Mouse (Mus musculus) mouse trophoblast stem cell (cell line): Measurements from ENCODE around the gene Ddx42.

ENCODE experiments used
- in situ Hi-C, 2 experiments: fragments of 300-500 bp; cut with MseI, MboI; formaldehyde crosslinking; loops; 2 replicates in 1 of 2; 3 replicates in 1 of 2; pipeline ENCODE4 v1.15.1; 2025

The Ddx42 gene

GRCm38 (mm10) chr11:106268326-106269059 lies 51.8 kb downstream of the Ddx42 start:
- in situ Hi-C loops: no loop called here

DNA sequence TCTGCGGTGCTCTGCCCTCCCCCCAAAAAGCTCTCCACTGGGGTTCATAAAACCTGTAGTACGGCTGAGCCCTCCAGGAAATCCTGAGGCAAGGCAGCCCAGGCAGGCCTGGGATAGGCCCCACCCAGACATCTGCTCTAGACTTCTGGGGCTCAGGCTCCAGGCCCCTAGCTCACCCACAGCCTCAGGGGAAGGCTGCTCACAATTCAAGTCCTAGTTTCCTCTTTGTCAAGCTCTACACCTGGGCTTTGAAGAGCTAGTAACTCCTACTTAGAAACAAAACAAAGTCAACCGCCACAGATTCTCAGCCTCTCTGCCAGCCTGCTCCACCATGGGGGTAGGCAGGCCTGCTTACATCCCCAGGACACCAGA lies 52.3 kb downstream of the Ddx42 start:
- in situ Hi-C loops: no loop called here

DNA sequence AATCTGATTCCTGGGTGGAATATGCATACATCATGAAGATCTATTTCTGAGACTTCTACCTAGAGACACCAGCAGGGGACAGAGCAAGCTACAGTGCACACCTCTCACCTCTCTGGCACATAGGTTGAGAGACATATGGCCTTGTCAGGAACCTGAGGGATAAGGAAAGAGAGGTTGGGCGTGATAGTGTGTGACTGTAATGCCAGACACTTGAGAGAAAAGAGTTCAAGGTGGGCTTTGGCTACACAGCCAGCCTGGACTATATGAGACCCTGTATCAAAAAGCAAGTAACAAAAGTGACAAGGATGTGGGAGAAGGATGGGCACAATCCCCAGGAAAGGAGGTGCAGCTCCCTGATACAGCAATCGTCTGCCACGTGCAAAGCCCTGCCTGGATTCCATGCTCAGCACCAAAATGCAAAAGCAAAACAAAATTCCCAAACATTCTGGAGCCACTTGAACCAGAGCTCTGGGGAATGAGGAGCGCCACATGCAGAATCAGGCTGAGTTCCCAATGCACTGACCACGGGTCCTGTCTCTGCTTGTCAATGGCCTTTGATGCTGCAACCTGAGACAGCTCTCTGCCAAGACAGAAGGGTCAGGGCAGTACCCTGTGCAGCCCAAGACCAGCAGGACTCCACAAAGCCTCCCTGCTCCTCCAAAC lies 54.5 kb downstream of the Ddx42 start:
- in situ Hi-C loops: no loop called here

GRCm38 (mm10) chr11:106271794-106272643 lies 55.3 kb downstream of the Ddx42 start:
- in situ Hi-C loops: no loop called here

GRCm38 (mm10) chr11:106272644-106273310 lies 56.1 kb downstream of the Ddx42 start, which contains the start of gene Smarcd2:
Gene Smarcd2 (minus strand): TSS chr11:106272972.
- in situ Hi-C loops: no loop called here

DNA sequence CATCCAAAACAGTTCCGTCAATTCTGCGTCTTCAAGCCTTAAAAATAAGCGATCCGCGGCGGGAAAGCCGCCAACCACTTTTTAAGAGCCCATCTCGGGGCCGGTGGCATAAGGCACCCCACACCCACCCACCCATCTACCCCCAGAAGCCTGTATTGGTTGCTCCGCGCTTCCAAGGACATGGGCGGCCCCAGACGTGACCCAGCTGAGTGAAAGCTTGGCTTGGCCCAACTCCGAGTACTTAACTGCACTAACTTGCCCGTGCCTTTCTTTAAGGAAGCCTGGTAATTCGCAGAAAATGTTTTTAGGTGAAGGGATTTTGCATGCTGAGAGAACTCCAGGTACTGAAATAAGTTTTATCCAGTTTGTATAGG lies 56.6 kb downstream of the Ddx42 start:
- in situ Hi-C loops: no loop called here

- in situ Hi-C loops: no loop called here
Observed at GRCm38 (mm10) chr11:106273811-106274210, 57.1 kb downstream of the Ddx42 start.

DNA sequence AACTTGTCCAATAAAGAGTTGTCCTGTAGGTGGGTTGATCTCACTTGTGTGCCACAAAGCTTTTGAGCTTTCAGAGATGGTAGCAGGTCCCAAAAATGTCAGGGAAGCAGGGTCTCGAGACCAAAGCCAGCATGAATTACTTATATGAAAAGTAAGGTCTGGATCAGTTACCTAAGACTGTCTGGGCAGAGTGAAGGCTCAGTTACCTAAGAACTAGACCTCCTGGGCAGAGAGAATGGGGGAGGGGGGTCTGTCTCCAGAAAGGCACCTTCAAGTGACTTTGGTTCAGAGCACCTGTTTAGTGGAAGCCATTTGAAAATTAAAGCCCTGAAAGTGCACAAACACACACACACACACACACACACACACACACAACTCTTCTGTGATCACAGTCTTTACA lies 57.6 kb downstream of the Ddx42 start:
- in situ Hi-C loops: no loop called here

- in situ Hi-C loops: no loop called here
Observed at GRCm38 (mm10) chr11:106274971-106275411, 58.3 kb downstream of the Ddx42 start.

DNA sequence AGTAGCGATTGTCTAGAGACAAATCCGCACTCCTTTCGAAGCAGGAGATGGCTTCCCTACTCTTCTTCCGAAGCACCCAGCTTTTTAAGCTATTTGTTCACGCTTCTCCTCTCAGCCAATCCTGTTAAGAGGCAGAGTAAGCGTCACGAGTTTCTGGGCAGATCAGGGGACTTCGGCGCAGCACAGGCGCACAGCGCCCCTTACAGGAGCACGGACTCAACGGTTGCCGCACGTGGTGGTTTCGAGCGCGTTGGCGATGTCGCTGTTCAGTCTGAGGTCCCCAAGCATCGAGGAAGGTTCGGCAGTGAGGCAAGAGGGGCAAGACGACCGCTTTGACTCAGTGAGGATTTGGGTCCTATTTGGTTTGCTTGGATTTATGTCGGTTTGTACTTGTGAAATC lies 59.7 kb downstream of the Ddx42 start, which contains the start of gene Tcam1:
Gene Tcam1 (plus strand): TSS at position 219 of the 400 bp plus-strand sequence.
- in situ Hi-C loops: no loop called here

GRCm38 (mm10) chr11:106282452-106282851 lies 65.7 kb downstream of the Ddx42 start:
- in situ Hi-C loops: no loop called here

- in situ Hi-C loops: no loop called here
Observed at GRCm38 (mm10) chr11:106283371-106283770, 66.6 kb downstream of the Ddx42 start.

DNA sequence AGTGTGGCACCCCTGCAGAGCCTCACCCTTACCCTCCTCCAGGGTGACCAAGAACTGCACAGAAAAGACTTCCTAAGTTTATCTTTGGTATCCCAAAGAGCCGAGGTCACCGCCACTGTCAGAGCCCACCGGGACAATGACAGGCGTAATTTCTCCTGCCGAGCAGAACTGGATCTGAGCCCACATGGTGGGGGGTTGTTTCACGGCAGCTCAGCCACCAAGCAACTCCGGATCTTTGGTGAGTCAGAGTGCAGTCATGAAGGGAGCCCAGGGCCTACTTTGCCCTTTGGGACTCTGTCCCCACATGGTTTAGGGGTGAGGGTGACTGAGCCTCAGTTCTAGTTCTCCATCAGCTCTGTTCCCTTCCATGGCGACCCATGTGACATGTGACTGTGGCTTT lies 67.4 kb downstream of the Ddx42 start:
- in situ Hi-C loops: no loop called here

- in situ Hi-C loops: no loop called here
Observed at GRCm38 (mm10) chr11:106286206-106286605, 69.5 kb downstream of the Ddx42 start.

DNA sequence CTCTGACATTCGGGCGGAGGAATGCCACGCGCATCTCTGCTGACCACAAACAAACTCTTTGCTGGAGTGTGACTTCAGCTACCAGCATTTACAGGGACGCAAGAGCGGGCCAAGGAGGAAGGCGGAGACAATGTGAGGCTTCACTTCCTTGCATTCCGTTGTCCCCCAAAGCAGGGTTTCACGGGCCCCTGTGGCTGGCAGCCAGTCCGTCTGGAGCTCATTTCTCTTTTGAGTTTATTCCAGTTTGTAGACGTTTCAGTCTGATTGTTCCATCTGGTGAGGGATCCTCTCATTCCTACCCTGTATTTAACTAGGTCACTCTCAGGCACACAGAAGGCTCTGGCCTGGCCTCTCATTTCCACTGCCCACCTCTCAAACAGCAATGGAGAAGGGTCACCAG lies 70.3 kb downstream of the Ddx42 start:
- in situ Hi-C loops: no loop called here

DNA sequence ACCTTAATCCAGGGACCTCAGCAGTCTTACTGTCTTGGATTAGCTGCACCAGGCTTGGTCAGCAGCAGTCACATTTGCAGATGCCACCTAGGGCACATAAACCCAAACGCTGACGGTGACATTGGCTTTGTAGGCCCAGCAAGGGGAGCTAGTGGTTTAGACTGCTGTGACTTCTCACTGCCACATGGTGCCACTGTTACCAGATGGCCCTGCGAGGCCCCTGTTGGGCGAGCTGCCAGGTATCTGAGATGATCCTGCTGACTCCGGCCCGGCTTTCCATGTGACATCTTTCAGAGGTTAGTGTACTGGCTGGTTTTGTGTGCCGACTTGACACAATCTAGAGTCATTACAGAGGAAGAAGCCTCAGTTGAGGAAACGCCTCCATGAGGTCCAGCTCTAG lies 72.6 kb downstream of the Ddx42 start:
- in situ Hi-C loops: no loop called here

DNA sequence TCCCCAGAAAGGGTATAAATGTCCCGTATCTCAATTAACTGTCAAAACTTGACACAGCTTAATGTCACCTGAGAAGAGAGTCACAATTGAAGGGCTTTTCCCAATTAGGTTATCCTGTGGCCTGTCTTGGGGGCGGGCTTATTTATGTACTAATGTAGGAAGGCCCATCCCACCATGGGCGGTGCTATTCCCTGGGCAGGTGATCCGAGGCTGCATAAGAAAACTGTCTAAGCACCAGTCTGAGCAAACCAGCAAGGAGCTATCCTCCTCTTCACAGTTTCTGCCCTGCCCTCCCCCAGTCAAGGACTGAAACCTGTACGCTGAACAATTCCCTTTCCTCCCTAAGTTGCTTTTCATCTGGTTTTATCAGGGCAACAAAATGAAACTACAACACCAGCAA lies 73.7 kb downstream of the Ddx42 start:
- in situ Hi-C loops: no loop called here

DNA sequence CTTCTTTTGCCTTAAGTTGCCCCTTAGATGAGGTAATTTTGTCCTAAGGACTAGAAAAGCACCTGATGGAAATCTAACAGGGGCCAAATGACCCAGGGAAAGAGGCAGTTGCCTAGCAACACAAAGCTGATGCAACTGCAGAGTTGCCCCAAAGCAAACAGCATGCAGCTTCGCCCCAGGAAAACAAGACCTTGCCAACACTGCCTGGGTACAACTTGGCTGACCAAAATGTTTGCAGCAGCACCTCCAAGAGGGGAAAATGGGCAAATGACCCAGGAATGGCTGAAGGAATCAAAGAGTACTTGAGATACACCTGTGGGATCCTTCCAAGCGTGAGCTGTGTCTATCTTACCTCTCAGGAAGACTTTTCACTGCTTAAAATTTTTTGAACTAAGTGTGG lies 75.1 kb downstream of the Ddx42 start:
- in situ Hi-C loops: no loop called here
